Mouse (Mus musculus) fat pad, adult 2 months (tissue): ENCODE measurements around the gene Asprv1.

Source experiments
- DNase-seq: peaks from one replicate; pipeline ENCODE4 v3.0.0-alpha.2; 2011; ENCODE audit warnings: low read depth, low spot score; ENCODE audit errors: extremely low read depth

Gene Asprv1

GRCm38 (mm10) chr6:86610714-86611113 lies 17.2 kb upstream of the Asprv1 start:
- peak; percentile 95 for DNase-seq

GRCm38 (mm10) chr6:86615301-86615700 lies 12.7 kb upstream of the Asprv1 start:
- no peak for DNase-seq

- DNase-seq = no peak
These were observed 4.8 kb upstream of the Asprv1 start for GRCm38 (mm10) chr6:86623201-86623600.

- DNase-seq = no peak
These were observed 3.6 kb upstream of the Asprv1 start for GRCm38 (mm10) chr6:86624074-86625030.

GRCm38 (mm10) chr6:86630141-86630540 lies 2.2 kb downstream of the Asprv1 start:
- no peak for DNase-seq

GRCm38 (mm10) chr6:86636495-86636894 lies 8.5 kb downstream of the Asprv1 start:
- DNase-seq = no peak

GRCm38 (mm10) chr6:86637171-86637835 lies 9.3 kb downstream of the Asprv1 start:
- no peak for DNase-seq

- no peak for DNase-seq
These were observed 9.9 kb downstream of the Asprv1 start for GRCm38 (mm10) chr6:86637860-86638259.

GRCm38 (mm10) chr6:86638434-86638833 lies 10.5 kb downstream of the Asprv1 start:
- no peak for DNase-seq

GRCm38 (mm10) chr6:86639180-86640160 lies 11.5 kb downstream of the Asprv1 start:
- DNase-seq = no peak

- DNase-seq = peak; percentile 43
These were observed 12.2 kb downstream of the Asprv1 start for GRCm38 (mm10) chr6:86640161-86640560.

- DNase-seq = no peak
These were observed 12.8 kb downstream of the Asprv1 start for GRCm38 (mm10) chr6:86640776-86641175.

- DNase-seq = no peak
These were observed 13.8 kb downstream of the Asprv1 start for GRCm38 (mm10) chr6:86641716-86642115.

GRCm38 (mm10) chr6:86644775-86645400 lies 16.9 kb downstream of the Asprv1 start:
- no peak for DNase-seq

GRCm38 (mm10) chr6:86645551-86645950 lies 17.6 kb downstream of the Asprv1 start:
- no peak for DNase-seq

- no peak for DNase-seq
These were observed 18.2 kb downstream of the Asprv1 start for GRCm38 (mm10) chr6:86646143-86646542.

- no peak for DNase-seq
These were observed 25.1 kb downstream of the Asprv1 start for GRCm38 (mm10) chr6:86653026-86653425.

GRCm38 (mm10) chr6:86654270-86654916 lies 26.4 kb downstream of the Asprv1 start:
- no peak for DNase-seq

- DNase-seq = no peak
These were observed 30.5 kb downstream of the Asprv1 start for GRCm38 (mm10) chr6:86658501-86658900.
